Mouse (Mus musculus) heart, embryonic 11.5 days (tissue): ENCODE measurements around the gene Sgca. TPM values are rescaled to one million over a fixed set of nuclear protein-coding genes. Genes with fewer than 3 reads are reported as not detected.

Experiments used
- ATAC-seq: fragments of 200-750 bp; cut with Nextera tagmentation; replicated peaks from 2 replicates; pipeline ENCODE4 v1.8.0; 2017; ENCODE audit warnings: moderate library complexity; ENCODE audit not compliant: insufficient number of reproducible peaks, low FRiP score, low TSS enrichment
- H3K27ac ChIP-seq: fragments of 300-500 bp; sonication (generic); 2 replicates; pipeline ENCODE4 v1.5.1; 2014; ENCODE audit warnings: mild to moderate bottlenecking, low read depth, low read length
- H3K27me3 ChIP-seq: fragments of 300-500 bp; sonication (generic); 2 replicates; pipeline ENCODE4 v1.6.1; 2014; ENCODE audit warnings: mild to moderate bottlenecking, low read length, mixed read lengths; ENCODE audit not compliant: control insufficient read depth, insufficient read depth
- H3K36me3 ChIP-seq: fragments of 300-500 bp; sonication (generic); 2 replicates; pipeline ENCODE4 v1.6.1; 2014; ENCODE audit warnings: mild to moderate bottlenecking, low read length, moderate library complexity, mixed read lengths; ENCODE audit not compliant: control insufficient read depth, insufficient read depth
- H3K4me1 ChIP-seq: fragments of 300-500 bp; sonication (generic); 2 replicates; pipeline ENCODE4 v1.6.1; 2014; ENCODE audit warnings: low read length; ENCODE audit not compliant: control insufficient read depth, insufficient read depth
- H3K4me2 ChIP-seq: fragments of 300-500 bp; sonication (generic); 2 replicates; pipeline ENCODE4 v1.6.1; 2014; ENCODE audit warnings: mild to moderate bottlenecking, moderate library complexity
- H3K4me3 ChIP-seq: fragments of 300-500 bp; sonication (generic); 2 replicates; pipeline ENCODE4 v1.5.1; 2014; ENCODE audit warnings: low read depth, low read length
- H3K9ac ChIP-seq: fragments of 300-500 bp; sonication (generic); 2 replicates; pipeline ENCODE4 v1.6.1; 2014; ENCODE audit warnings: mild to moderate bottlenecking, low read depth, low read length, moderate library complexity
- H3K9me3 ChIP-seq: fragments of 300-500 bp; sonication (generic); replicated peaks from 2 replicates; pipeline ENCODE4 v1.6.1; 2016; ENCODE audit warnings: low read length; ENCODE audit not compliant: control insufficient read depth
- WGBS: fragments of 180-500 bp; shearing (Covaris S2); extraction: QIAGEN DNeasy Blood & Tissue Kit; methylation state at CpG from one replicate; pipeline ENCODE4 v1.1.7; 2014; ENCODE audit not compliant: insufficient replicate concordance; 5-methylcytosine and 5-hydroxymethylcytosine counted together
- polyA plus RNA-seq: library from polyadenylated mRNA; unstranded; fragments of >200 nt; fragmentation: Nextera tagmentation; extraction: Ambion mirVana; gene quantifications from 2 replicates; pipeline ENCODE4 v1.2.1, GENCODE M21; 2014

Sgca gene
- polyA plus RNA-seq, 1 experiment from 2014 or later, result 24.7 TPM

- Histone ChIP-seq H3K27ac (peak overlapping the region; percentile 71), H3K36me3 (peaks cover 33% of the 10 kb centered on the region), H3K9ac (peak overlapping the region; percentile 56), H3K9me3 (no peaks in the 10 kb centered on the region), H3K4me3 (peak overlapping the region; percentile 30), H3K4me1 (peaks cover 60% of the 10 kb centered on the region), H3K27me3 (no peaks in the 10 kb centered on the region), H3K4me2 (peak overlapping the region; percentile 46)
- ATAC-seq, result peak; percentile 91
- 61% methylated on average over 5 of the region's 5 CpGs for WGBS
These were observed 21.5 kb upstream of the Sgca start for GRCm38 (mm10) chr11:94997596-94997995.

- H3K4me1 ChIP-seq, result peaks cover 63% of the 10 kb centered on the region
- peaks cover 27% of the 10 kb centered on the region for H3K36me3 ChIP-seq
- no peak for ATAC-seq
- no peak overlapping the region for H3K4me3 ChIP-seq
- WGBS, result 77% methylated on average over 6 of the region's 6 CpGs
- H3K9me3 ChIP-seq, result no peaks in the 10 kb centered on the region
- H3K4me2 ChIP-seq, result peak overlapping the region; percentile 46
- peak overlapping the region; percentile 71 for H3K27ac ChIP-seq
- no peaks in the 10 kb centered on the region for H3K27me3 ChIP-seq
- peak overlapping the region; percentile 40; the same call in 1 of the 2 replicates for H3K9ac ChIP-seq
These were observed 20.9 kb upstream of the Sgca start for GRCm38 (mm10) chr11:94996984-94997383.

GRCm38 (mm10) chr11:94996101-94996500, 20.0 kb upstream of the Sgca start:
- Histone ChIP-seq H3K9me3 (no peaks in the 10 kb centered on the region), H3K27ac (peak overlapping the region; percentile 71; the same call in 1 of the 2 replicates), H3K27me3 (no peaks in the 10 kb centered on the region), H3K4me1 (peaks cover 59% of the 10 kb centered on the region), H3K9ac (0 out of 2 replicates have a peak overlapping the region, but pooled peaks have one; percentile 7), H3K4me3 (no peak overlapping the region), H3K36me3 (peaks cover 20% of the 10 kb centered on the region), H3K4me2 (peak overlapping the region; percentile 99)
- ATAC-seq, result no peak
- WGBS, result 82% methylated on average over 8 of the region's 8 CpGs

GRCm38 (mm10) chr11:94994947-94995772, 19.0 kb upstream of the Sgca start:
- WGBS, result 80% methylated on average over 11 of the region's 11 CpGs
- Histone ChIP-seq H3K27ac (peak overlapping the region; percentile 41; the same call in 1 of the 2 replicates), H3K36me3 (peaks cover 20% of the 10 kb centered on the region), H3K9ac (peak overlapping the region; percentile 86; the same call in 1 of the 2 replicates), H3K4me2 (peak overlapping the region; percentile 99), H3K4me1 (peaks cover 49% of the 10 kb centered on the region), H3K9me3 (no peaks in the 10 kb centered on the region), H3K27me3 (no peaks in the 10 kb centered on the region), H3K4me3 (peak overlapping the region; percentile 80)
- ATAC-seq, result no peak

GRCm38 (mm10) chr11:94994208-94994814, 18.2 kb upstream of the Sgca start:
- WGBS, result 25% methylated on average over 10 of the region's 10 CpGs
- ATAC-seq, result no peak
- H3K9ac ChIP-seq, result peak overlapping the region; percentile 86
- H3K4me1 ChIP-seq, result peaks cover 48% of the 10 kb centered on the region
- peaks cover 20% of the 10 kb centered on the region for H3K36me3 ChIP-seq
- H3K27me3 ChIP-seq, result no peaks in the 10 kb centered on the region
- peak overlapping the region; percentile 80 for H3K4me3 ChIP-seq
- no peaks in the 10 kb centered on the region for H3K9me3 ChIP-seq
- H3K27ac ChIP-seq, result peak overlapping the region; percentile 86; the same call in 1 of the 2 replicates
- peak overlapping the region; percentile 99 for H3K4me2 ChIP-seq

GRCm38 (mm10) chr11:94992754-94993606, 16.9 kb upstream of the Sgca start:
- Histone ChIP-seq H3K9ac (peak overlapping the region; percentile 86), H3K4me3 (peak overlapping the region; percentile 80), H3K4me1 (peaks cover 55% of the 10 kb centered on the region), H3K36me3 (peaks cover 18% of the 10 kb centered on the region), H3K27me3 (no peaks in the 10 kb centered on the region), H3K4me2 (peak overlapping the region; percentile 99), H3K9me3 (no peaks in the 10 kb centered on the region), H3K27ac (peak overlapping the region; percentile 86)
- no peak for ATAC-seq
- 3% methylated on average over 22 of the region's 22 CpGs for WGBS

GRCm38 (mm10) chr11:94992480-94992753, 16.3 kb upstream of the Sgca start:
- H3K4me3 ChIP-seq, result peak overlapping the region; percentile 80
- H3K9me3 ChIP-seq, result no peaks in the 10 kb centered on the region
- H3K9ac ChIP-seq, result peak overlapping the region; percentile 86
- H3K4me2 ChIP-seq, result peak overlapping the region; percentile 99
- 0% methylated on average over 20 of the region's 20 CpGs for WGBS
- H3K27me3 ChIP-seq, result no peaks in the 10 kb centered on the region
- H3K27ac ChIP-seq, result peak overlapping the region; percentile 86
- no peak for ATAC-seq
- H3K36me3 ChIP-seq, result peaks cover 13% of the 10 kb centered on the region; the same call in 1 of the 2 replicates
- peaks cover 53% of the 10 kb centered on the region for H3K4me1 ChIP-seq
